Mouse (Mus musculus): ENCODE measurements around the gene Tnfrsf11a. TPM values are rescaled to one million over a fixed set of nuclear protein-coding genes. Genes with fewer than 3 reads are reported as not detected.
A peak's percentile ranks its signal among the peaks of the same experiment; 100 is the strongest.

Gene Tnfrsf11a
- 3.9 and 4.0 TPM in 2 replicates for polyA plus RNA-seq (2012; rRNA removed)

DNA sequence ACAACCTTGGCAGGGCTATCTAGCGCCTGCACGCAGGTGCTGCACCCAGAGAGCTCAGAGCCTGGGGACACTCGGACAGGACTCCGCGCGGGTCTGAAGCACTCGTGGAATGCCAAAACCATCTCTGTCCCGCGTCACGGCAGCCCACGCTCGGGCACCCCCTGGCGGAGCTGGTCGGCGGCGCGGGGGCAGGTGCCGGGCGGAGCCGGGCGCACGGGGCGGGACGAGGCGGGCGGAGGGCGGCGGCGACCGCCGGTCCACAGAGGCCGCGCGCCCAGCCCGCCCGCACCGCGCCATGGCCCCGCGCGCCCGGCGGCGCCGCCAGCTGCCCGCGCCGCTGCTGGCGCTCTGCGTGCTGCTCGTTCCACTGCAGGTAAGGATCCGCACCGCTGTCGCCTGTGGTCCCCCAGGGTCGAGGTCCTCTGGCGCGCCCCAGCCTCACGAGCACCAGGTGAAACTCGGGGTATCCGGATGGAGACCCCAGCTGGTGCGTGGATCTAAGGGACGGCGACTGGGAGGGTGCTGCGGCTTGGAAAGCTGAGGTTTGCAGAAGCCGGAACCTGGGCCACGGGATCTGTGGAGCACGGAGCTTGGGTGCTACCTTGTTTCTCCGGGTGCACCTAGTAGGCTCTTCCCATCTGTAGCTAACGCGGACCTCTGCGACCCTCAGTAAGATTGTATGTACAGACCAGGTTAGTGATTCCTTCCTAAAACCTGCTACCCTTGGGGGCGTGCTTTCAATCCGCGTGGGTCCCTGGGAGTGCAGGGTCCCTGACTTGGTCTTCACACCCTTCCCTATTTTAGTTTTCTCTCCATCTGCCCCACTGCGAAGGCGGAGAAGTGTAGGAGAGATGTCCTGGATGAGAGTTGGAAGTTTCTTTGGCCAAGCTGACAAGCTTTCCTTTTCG is at the start of gene Tnfrsf11a:
Gene Tnfrsf11a (plus strand): TSS at position 262 of the 908 bp plus-strand sequence.
- Histone ChIP-seq H3K4me1 (ENCODE audit: control insufficient read depth, insufficient read depth, low read length) (no peaks in the 10 kb centered on the region; the same call in 1 of the 2 replicates), H3K27ac (ENCODE audit: insufficient read depth, low read length) (no peak within 1 kb of the TSS), H3K4me3 (ENCODE audit: insufficient read depth, low read length) (peak within 1 kb of the TSS; percentile 52)
- no peak for TF ChIP-seq CTCF (IDR thresholded peaks at IDR 0.05; ENCODE audit: extremely low read depth, insufficient read depth, low read length)
- TF ChIP-seq POLR2A (IDR thresholded peaks at IDR 0.05; ENCODE audit: extremely low read depth, insufficient read depth, low read length), result no peak

GRCm38 (mm10) chr1:105735318-105735717 is 45.2 kb upstream of the Tnfrsf11a start:
- Histone ChIP-seq H3K4me1 (ENCODE audit: control insufficient read depth, insufficient read depth, low read length) (no peaks in the 10 kb centered on the region), H3K4me3 (ENCODE audit: insufficient read depth, low read length) (no peak overlapping the region), H3K27ac (ENCODE audit: insufficient read depth, low read length) (no peak overlapping the region)
- TF ChIP-seq POLR2A (IDR thresholded peaks at IDR 0.05; ENCODE audit: extremely low read depth, insufficient read depth, low read length) (no peak), CTCF (IDR thresholded peaks at IDR 0.05; ENCODE audit: extremely low read depth, insufficient read depth, low read length) (peak; percentile 9; the same call in 1 of the 2 replicates)

- no peak for TF ChIP-seq CTCF (IDR thresholded peaks at IDR 0.05; ENCODE audit: extremely low read depth, insufficient read depth, low read length)
- TF ChIP-seq POLR2A (IDR thresholded peaks at IDR 0.05; ENCODE audit: extremely low read depth, insufficient read depth, low read length), result no peak
- Histone ChIP-seq H3K4me1 (ENCODE audit: control insufficient read depth, insufficient read depth, low read length) (peaks cover 1% of the 10 kb centered on the region; the same call in 1 of the 2 replicates), H3K4me3 (ENCODE audit: insufficient read depth, low read length) (no peak overlapping the region), H3K27ac (ENCODE audit: insufficient read depth, low read length) (no peak overlapping the region)
These were observed 42.2 kb upstream of the Tnfrsf11a start for GRCm38 (mm10) chr1:105738334-105738733.

DNA sequence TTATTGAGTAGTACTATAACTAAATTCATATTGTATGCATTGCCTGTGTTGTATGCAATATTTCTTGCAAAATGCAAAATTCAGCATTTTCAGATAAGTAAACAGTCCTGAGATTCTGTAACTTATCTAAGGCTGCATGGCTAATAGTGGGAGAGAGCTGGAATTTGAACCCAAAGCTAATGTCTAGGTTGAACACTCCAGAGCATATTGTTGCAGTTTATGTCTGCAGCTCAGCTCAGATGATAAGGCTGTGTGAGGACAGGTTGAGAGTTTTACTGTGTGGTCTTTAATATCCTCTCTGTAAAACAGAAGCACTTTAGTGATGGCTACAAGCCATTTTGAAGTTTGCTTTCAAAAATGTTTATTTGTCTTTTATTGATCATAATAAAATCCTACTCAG is 41.0 kb upstream of the Tnfrsf11a start:
- Histone ChIP-seq H3K4me1 (ENCODE audit: control insufficient read depth, insufficient read depth, low read length) (peaks cover 1% of the 10 kb centered on the region; the same call in 1 of the 2 replicates), H3K27ac (ENCODE audit: insufficient read depth, low read length) (no peak overlapping the region), H3K4me3 (ENCODE audit: insufficient read depth, low read length) (no peak overlapping the region)
- no peak for TF ChIP-seq CTCF (IDR thresholded peaks at IDR 0.05; ENCODE audit: extremely low read depth, insufficient read depth, low read length)
- no peak for TF ChIP-seq POLR2A (IDR thresholded peaks at IDR 0.05; ENCODE audit: extremely low read depth, insufficient read depth, low read length)

- no peak overlapping the region for H3K4me3 ChIP-seq (ENCODE audit: insufficient read depth, low read length)
- no peak for TF ChIP-seq CTCF (IDR thresholded peaks at IDR 0.05; ENCODE audit: extremely low read depth, insufficient read depth, low read length)
- TF ChIP-seq POLR2A (IDR thresholded peaks at IDR 0.05; ENCODE audit: extremely low read depth, insufficient read depth, low read length), result no peak
- H3K4me1 ChIP-seq (ENCODE audit: control insufficient read depth, insufficient read depth, low read length), result peaks cover 1% of the 10 kb centered on the region; the same call in 1 of the 2 replicates
- H3K27ac ChIP-seq (ENCODE audit: insufficient read depth, low read length), result no peak overlapping the region
These were observed 38.0 kb upstream of the Tnfrsf11a start for GRCm38 (mm10) chr1:105742481-105742880.

- Histone ChIP-seq H3K4me1 (ENCODE audit: control insufficient read depth, insufficient read depth, low read length) (peaks cover 1% of the 10 kb centered on the region; the same call in 1 of the 2 replicates), H3K4me3 (ENCODE audit: insufficient read depth, low read length) (no peak overlapping the region), H3K27ac (ENCODE audit: insufficient read depth, low read length) (no peak overlapping the region)
- TF ChIP-seq CTCF (IDR thresholded peaks at IDR 0.05; ENCODE audit: extremely low read depth, insufficient read depth, low read length), result no peak
- TF ChIP-seq POLR2A (IDR thresholded peaks at IDR 0.05; ENCODE audit: extremely low read depth, insufficient read depth, low read length), result no peak
These were observed 34.1 kb upstream of the Tnfrsf11a start for GRCm38 (mm10) chr1:105746444-105746843.

GRCm38 (mm10) chr1:105746858-105747596 is 33.5 kb upstream of the Tnfrsf11a start:
- no peak overlapping the region for H3K4me3 ChIP-seq (ENCODE audit: insufficient read depth, low read length)
- no peak for TF ChIP-seq CTCF (IDR thresholded peaks at IDR 0.05; ENCODE audit: extremely low read depth, insufficient read depth, low read length)
- TF ChIP-seq POLR2A (IDR thresholded peaks at IDR 0.05; ENCODE audit: extremely low read depth, insufficient read depth, low read length), result no peak
- peaks cover 1% of the 10 kb centered on the region; the same call in 1 of the 2 replicates for H3K4me1 ChIP-seq (ENCODE audit: control insufficient read depth, insufficient read depth, low read length)
- no peak overlapping the region for H3K27ac ChIP-seq (ENCODE audit: insufficient read depth, low read length)

- H3K4me3 ChIP-seq (ENCODE audit: insufficient read depth, low read length), result no peak overlapping the region
- H3K27ac ChIP-seq (ENCODE audit: insufficient read depth, low read length), result no peak overlapping the region
- TF ChIP-seq CTCF (IDR thresholded peaks at IDR 0.05; ENCODE audit: extremely low read depth, insufficient read depth, low read length) (no peak), POLR2A (IDR thresholded peaks at IDR 0.05; ENCODE audit: extremely low read depth, insufficient read depth, low read length) (no peak)
- no peaks in the 10 kb centered on the region for H3K4me1 ChIP-seq (ENCODE audit: control insufficient read depth, insufficient read depth, low read length)
These were observed 32.3 kb upstream of the Tnfrsf11a start for GRCm38 (mm10) chr1:105748091-105748799.

GRCm38 (mm10) chr1:105752196-105752595 is 28.3 kb upstream of the Tnfrsf11a start:
- Histone ChIP-seq H3K27ac (ENCODE audit: insufficient read depth, low read length) (no peak overlapping the region), H3K4me3 (ENCODE audit: insufficient read depth, low read length) (no peak overlapping the region), H3K4me1 (ENCODE audit: control insufficient read depth, insufficient read depth, low read length) (no peaks in the 10 kb centered on the region)
- TF ChIP-seq CTCF (IDR thresholded peaks at IDR 0.05; ENCODE audit: extremely low read depth, insufficient read depth, low read length) (no peak), POLR2A (IDR thresholded peaks at IDR 0.05; ENCODE audit: extremely low read depth, insufficient read depth, low read length) (no peak)
